ENCODE assay signal across 19 mouse cellular contexts in genomic region chr4:7253616-7254015, GRCm38 (mm10).
A peak's percentile ranks its signal among the peaks of the same experiment; 100 is the strongest.
DNase-seq lines count a peak whose midpoint lies in the region; ATAC-seq lines count a peak whose summit lies in the region.
"Had no signal": no experiment of that assay in that cellular context is flagged by ENCODE, and none has a peak within 500 bp of the region (broad histone marks: within the 10 kb centered on the region; RNA-seq: fewer than 3 reads in every experiment).

No protein-coding gene starts in this region.

- peak; percentile 97 for ATAC-seq in frontal cortex, adult (ENCODE audit: low TSS enrichment)
- ATAC-seq: activated CD4-positive, CD25-positive, alpha-beta regulatory T cell, adult 4 months; forebrain, embryonic 14.5 days; forebrain, postnatal 0 days had no signal

- DNase-seq in frontal cortex, postnatal 14 days (ENCODE audit: low spot score in 2 of 2) = no peak
- peak; percentile 6 for DNase-seq in layer of hippocampus, adult 9-11 months
- DNase-seq in layer of hippocampus, adult 11-12 months (ENCODE audit: low spot score) = no peak
- peak; percentile 42 to 66 for DNase-seq in left cerebral cortex, adult 9 months (ENCODE audit: low spot score in 2 of 2)
- DNase-seq in left cerebral cortex, postnatal 10 days (ENCODE audit: extremely low spot score in 1 of 2, low spot score in 2 of 2) = no peak
- DNase-seq in right cerebral cortex, postnatal 36 days (ENCODE audit: low spot score in 2 of 2) = peak; percentile 5 to 12
- DNase-seq in right cerebral cortex, postnatal 4 days = no peak
- DNase-seq: adrenal gland, adult 8-10 months; adrenal gland, postnatal 25 days; cerebellum, adult 11 months; cerebellum, adult 2 months; cerebellum, adult 9-11 months; cerebellum, postnatal 25 days; forebrain, postnatal 0 days; gastrocnemius, postnatal 25 days; heart, adult 2 months had no signal

- intact Hi-C loops in left cerebral cortex, postnatal 10 days (cut with DNase I) = no loop called here

Comparison
In these comparisons a context has a peak if more than half of its experiments do, and no peak if none do; other contexts are left out.
1. DNase-seq: peak in layer of hippocampus, adult 9-11 months (single experiment), left cerebral cortex, adult 9 months (2 of 2) and right cerebral cortex, postnatal 36 days (2 of 2); none in frontal cortex, postnatal 14 days (0 of 2), layer of hippocampus, adult 11-12 months (single experiment), left cerebral cortex, postnatal 10 days (0 of 2) and right cerebral cortex, postnatal 4 days (single experiment).